Mouse (Mus musculus): ENCODE measurements around the gene Pde6d. TPM values are rescaled to one million over a fixed set of nuclear protein-coding genes. Genes with fewer than 3 reads are reported as not detected.

The Pde6d gene
- polyA plus RNA-seq, 1 experiment = 82.9 TPM

- TF ChIP-seq POLR2A (IDR thresholded peaks at IDR 0.05; ENCODE audit: borderline replicate concordance, extremely low read depth, insufficient read depth, insufficient read length, poor library complexity, severe bottlenecking) = no peak
- no peak for TF ChIP-seq CTCF (IDR thresholded peaks at IDR 0.05; ENCODE audit: borderline replicate concordance, extremely low read depth, insufficient read depth, insufficient read length)
Observed at GRCm38 (mm10) chr1:86600117-86600516, 17.7 kb upstream of the Pde6d start.

GRCm38 (mm10) chr1:86598516-86598915 lies 16.1 kb upstream of the Pde6d start:
- DNase-seq (ENCODE audit: low read depth) = peak; percentile 69
- TF ChIP-seq POLR2A (IDR thresholded peaks at IDR 0.05; ENCODE audit: borderline replicate concordance, extremely low read depth, insufficient read depth, insufficient read length, poor library complexity, severe bottlenecking) = no peak
- peak; percentile 61; the same call in 1 of the 2 replicates for TF ChIP-seq CTCF (IDR thresholded peaks at IDR 0.05; ENCODE audit: borderline replicate concordance, extremely low read depth, insufficient read depth, insufficient read length)

More at GRCm38 (mm10) chr1:86600117-86600516, 17.7 kb upstream of the Pde6d start:
- no peak for DNase-seq (ENCODE audit: low read depth)

GRCm38 (mm10) chr1:86596512-86596911 lies 14.1 kb upstream of the Pde6d start:
- no peak for DNase-seq (ENCODE audit: low read depth)

GRCm38 (mm10) chr1:86595315-86595714 lies 12.9 kb upstream of the Pde6d start:
- DNase-seq (ENCODE audit: low read depth) = no peak
- TF ChIP-seq POLR2A (IDR thresholded peaks at IDR 0.05; ENCODE audit: borderline replicate concordance, extremely low read depth, insufficient read depth, insufficient read length, poor library complexity, severe bottlenecking) (no peak), CTCF (IDR thresholded peaks at IDR 0.05; ENCODE audit: borderline replicate concordance, extremely low read depth, insufficient read depth, insufficient read length) (no peak)

More at GRCm38 (mm10) chr1:86596512-86596911, 14.1 kb upstream of the Pde6d start:
- TF ChIP-seq CTCF (IDR thresholded peaks at IDR 0.05; ENCODE audit: borderline replicate concordance, extremely low read depth, insufficient read depth, insufficient read length) (no peak), POLR2A (IDR thresholded peaks at IDR 0.05; ENCODE audit: borderline replicate concordance, extremely low read depth, insufficient read depth, insufficient read length, poor library complexity, severe bottlenecking) (no peak)

GRCm38 (mm10) chr1:86594539-86594938 lies 12.1 kb upstream of the Pde6d start:
- TF ChIP-seq CTCF (IDR thresholded peaks at IDR 0.05; ENCODE audit: borderline replicate concordance, extremely low read depth, insufficient read depth, insufficient read length) = no peak
- TF ChIP-seq POLR2A (IDR thresholded peaks at IDR 0.05; ENCODE audit: borderline replicate concordance, extremely low read depth, insufficient read depth, insufficient read length, poor library complexity, severe bottlenecking) = no peak

GRCm38 (mm10) chr1:86586992-86587391 lies 4.6 kb upstream of the Pde6d start:
- DNase-seq (ENCODE audit: low read depth) = peak; percentile 93

More at GRCm38 (mm10) chr1:86594539-86594938, 12.1 kb upstream of the Pde6d start:
- DNase-seq (ENCODE audit: low read depth) = no peak

GRCm38 (mm10) chr1:86583709-86584108 lies 1.3 kb upstream of the Pde6d start:
- DNase-seq (ENCODE audit: low read depth) = no peak

More at GRCm38 (mm10) chr1:86586992-86587391, 4.6 kb upstream of the Pde6d start:
- peak; percentile 34; the same call in 1 of the 2 replicates for TF ChIP-seq POLR2A (IDR thresholded peaks at IDR 0.05; ENCODE audit: borderline replicate concordance, extremely low read depth, insufficient read depth, insufficient read length, poor library complexity, severe bottlenecking)
- TF ChIP-seq CTCF (IDR thresholded peaks at IDR 0.05; ENCODE audit: borderline replicate concordance, extremely low read depth, insufficient read depth, insufficient read length) = no peak

GRCm38 (mm10) chr1:86581692-86582450 lies 558 bp downstream of the Pde6d start:
- no peak for TF ChIP-seq POLR2A (IDR thresholded peaks at IDR 0.05; ENCODE audit: borderline replicate concordance, extremely low read depth, insufficient read depth, insufficient read length, poor library complexity, severe bottlenecking)
- no peak for TF ChIP-seq CTCF (IDR thresholded peaks at IDR 0.05; ENCODE audit: borderline replicate concordance, extremely low read depth, insufficient read depth, insufficient read length)
- DNase-seq (ENCODE audit: low read depth) = peak; percentile 53

More at GRCm38 (mm10) chr1:86583709-86584108, 1.3 kb upstream of the Pde6d start:
- TF ChIP-seq POLR2A (IDR thresholded peaks at IDR 0.05; ENCODE audit: borderline replicate concordance, extremely low read depth, insufficient read depth, insufficient read length, poor library complexity, severe bottlenecking) = no peak
- no peak for TF ChIP-seq CTCF (IDR thresholded peaks at IDR 0.05; ENCODE audit: borderline replicate concordance, extremely low read depth, insufficient read depth, insufficient read length)

GRCm38 (mm10) chr1:86580426-86580825 lies 2.0 kb downstream of the Pde6d start:
- TF ChIP-seq POLR2A (IDR thresholded peaks at IDR 0.05; ENCODE audit: borderline replicate concordance, extremely low read depth, insufficient read depth, insufficient read length, poor library complexity, severe bottlenecking) = no peak
- no peak for TF ChIP-seq CTCF (IDR thresholded peaks at IDR 0.05; ENCODE audit: borderline replicate concordance, extremely low read depth, insufficient read depth, insufficient read length)
- DNase-seq (ENCODE audit: low read depth) = no peak

GRCm38 (mm10) chr1:86571941-86572340 lies 10.5 kb downstream of the Pde6d start:
- no peak for TF ChIP-seq CTCF (IDR thresholded peaks at IDR 0.05; ENCODE audit: borderline replicate concordance, extremely low read depth, insufficient read depth, insufficient read length)
- no peak for TF ChIP-seq POLR2A (IDR thresholded peaks at IDR 0.05; ENCODE audit: borderline replicate concordance, extremely low read depth, insufficient read depth, insufficient read length, poor library complexity, severe bottlenecking)
- no peak for DNase-seq (ENCODE audit: low read depth)

- DNase-seq (ENCODE audit: low read depth) = no peak
- no peak for TF ChIP-seq CTCF (IDR thresholded peaks at IDR 0.05; ENCODE audit: borderline replicate concordance, extremely low read depth, insufficient read depth, insufficient read length)
- TF ChIP-seq POLR2A (IDR thresholded peaks at IDR 0.05; ENCODE audit: borderline replicate concordance, extremely low read depth, insufficient read depth, insufficient read length, poor library complexity, severe bottlenecking) = no peak
Observed at GRCm38 (mm10) chr1:86571381-86571780, 11.0 kb downstream of the Pde6d start.

Measured in brain, embryonic 14.5 days (tissue).